Mouse (Mus musculus) brain, adult 10 weeks (tissue): ENCODE results near the gene Opn3. TPM values are rescaled to one million over a fixed set of nuclear protein-coding genes. Genes with fewer than 3 reads are reported as not detected.

Experiments
- polyA plus RNA-seq: library from polyadenylated mRNA; stranded (reverse); fragments of 350-450 nt; fragmentation: Illumina TruSeq; extraction: RNeasy Lipid Tissue Mini Kit (QIAGEN cat#74804); gene quantifications from one replicate; pipeline ENCODE4 v1.2.3, GENCODE M21; 2015; ENCODE audit warnings: low read depth, low replicate concordance

Gene Opn3
- polyA plus RNA-seq, result 6.9 TPM

GRCm38 (mm10) chr1:175692246-175692996, at the start of gene Opn3, which contains the start of gene Chml:
Gene Opn3 (minus strand): TSS chr1:175692776.
Gene Chml (minus strand): TSS chr1:175692901.

GRCm38 (mm10) chr1:175698293-175698692, 5.7 kb upstream of the Opn3 start, which contains the start of gene Wdr64:
Gene Wdr64 (plus strand): TSS chr1:175698593.

GRCm38 (mm10) chr1:175625257-175625879, 67.2 kb downstream of the Opn3 start, which contains the start of gene Fh1:
Gene Fh1 (minus strand): TSS chr1:175625635.

GRCm38 (mm10) chr1:175619814-175620431, 72.7 kb downstream of the Opn3 start, which contains the start of gene Kmo:
Gene Kmo (plus strand): TSS chr1:175620381.

Other genes with a start within 250 kb of the Opn3 start
- 90.1 TPM for gene Rgs7, start 200.3 kb downstream of the Opn3 start, polyA plus RNA-seq
- gene Kmo, start 72.4 kb downstream of the Opn3 start, polyA plus RNA-seq, result 0.88 TPM
- gene Fh1, start 67.1 kb downstream of the Opn3 start, polyA plus RNA-seq, result 136 TPM
- gene Chml, start 125 bp upstream of the Opn3 start, polyA plus RNA-seq, result 7.7 TPM
- not detected for gene Wdr64, start 5.8 kb upstream of the Opn3 start, polyA plus RNA-seq
- gene Exo1, start 187.8 kb upstream of the Opn3 start, polyA plus RNA-seq, result 0.12 TPM
- gene Gm38100, start 227.6 kb upstream of the Opn3 start, polyA plus RNA-seq, result not detected